Mouse (Mus musculus) thymus, adult 2 months (tissue): ENCODE data around the gene Gm21992. TPM values are rescaled to one million over a fixed set of nuclear protein-coding genes. Genes with fewer than 3 reads are reported as not detected.

Experiments used
- DNase-seq: peaks from one replicate; pipeline ENCODE4 v3.0.0; 2021
- H3K27ac ChIP-seq: fragments of 200-500 bp; 2 replicates; pipeline ENCODE4 v1.5.1; 2012; ENCODE audit warnings: low read length, control low read depth; ENCODE audit not compliant: control insufficient read depth, insufficient read depth
- H3K27me3 ChIP-seq: fragments of 200-500 bp; 2 replicates; pipeline ENCODE4 v1.6.1; 2012; ENCODE audit warnings: mild to moderate bottlenecking, low read length, moderate library complexity, mixed read lengths; ENCODE audit not compliant: control insufficient read depth, insufficient read depth
- H3K36me3 ChIP-seq: fragments of 200-500 bp; 2 replicates; pipeline ENCODE4 v1.6.1; 2012; ENCODE audit warnings: mild to moderate bottlenecking, low read length, moderate library complexity; ENCODE audit not compliant: control insufficient read depth, insufficient read depth
- H3K4me1 ChIP-seq: fragments of 200-500 bp; replicated peaks from 2 replicates; pipeline ENCODE4 v1.6.1; 2012; ENCODE audit warnings: low read length; ENCODE audit not compliant: control insufficient read depth, insufficient read depth
- H3K4me3 ChIP-seq: fragments of 200-500 bp; 2 replicates; pipeline ENCODE4 v1.5.1; 2012; ENCODE audit warnings: mild to moderate bottlenecking, low read length, control low read depth, moderate library complexity; ENCODE audit not compliant: control insufficient read depth, insufficient read depth
- CTCF ChIP-seq: fragments of 200-500 bp; IDR thresholded peaks from 2 replicates; pipeline ENCODE4 v1.5.1; 2012; ENCODE audit warnings: mild to moderate bottlenecking, control low read depth, low read length, moderate library complexity, borderline replicate concordance; ENCODE audit not compliant: control insufficient read depth, poor library complexity, insufficient read depth; ENCODE audit errors: extremely low read depth
- POLR2A ChIP-seq: fragments of 200-500 bp; IDR thresholded peaks from 2 replicates; pipeline ENCODE4 v1.6.1; 2012; ENCODE audit warnings: mild to moderate bottlenecking, low read length, control low read depth, moderate library complexity; ENCODE audit not compliant: control insufficient read depth, poor library complexity, insufficient read depth; ENCODE audit errors: extremely low read depth
- WGBS: fragments of 180-500 bp; shearing (Covaris S2); methylation state at CpG from one replicate; pipeline ENCODE4 v1.1.7; 2018; 5-methylcytosine and 5-hydroxymethylcytosine counted together
- polyA plus RNA-seq: library from polyadenylated mRNA; depleted of rRNA; stranded (reverse); fragments of >200 nt; gene quantifications from 2 replicates; pipeline ENCODE4 v1.2.3, GENCODE M21; 2012

Gm21992 gene
- polyA plus RNA-seq, 1 experiment: 56.3 TPM

DNA sequence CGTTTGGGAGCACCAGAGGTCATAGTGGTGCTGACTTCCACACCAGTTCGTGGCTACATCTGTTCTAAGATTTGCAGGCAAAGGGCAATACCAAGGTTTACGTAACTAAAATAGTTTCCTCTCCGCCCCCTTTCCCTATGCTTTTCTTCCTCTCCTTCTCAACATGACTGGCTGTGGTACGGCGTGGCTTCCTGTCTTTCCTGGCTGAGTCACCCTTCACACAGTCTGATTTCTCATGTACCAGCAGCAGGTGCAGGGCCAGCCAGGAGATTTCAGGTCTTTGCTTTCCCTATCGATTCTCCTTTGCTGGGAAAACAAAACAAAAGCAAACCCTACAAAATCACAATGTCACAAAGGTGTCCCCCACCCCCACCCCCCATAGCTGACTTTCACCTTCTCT lies 110.2 kb downstream of the Gm21992 start:
- peaks cover 13% of the 10 kb centered on the region for H3K27me3 ChIP-seq
- H3K36me3 ChIP-seq: no peaks in the 10 kb centered on the region
- peaks cover 7% of the 10 kb centered on the region for H3K4me1 ChIP-seq
- no peak overlapping the region for H3K27ac ChIP-seq
- no peak for TF ChIP-seq POLR2A
- no peak for TF ChIP-seq CTCF
- no peak for DNase-seq
- H3K4me3 ChIP-seq: no peak overlapping the region
- WGBS: 6% methylated on average over 7 of the region's 7 CpGs

GRCm38 (mm10) chr19:4700656-4701055 lies 110.8 kb downstream of the Gm21992 start:
- no peak for DNase-seq
- 74% methylated on average over 8 of the region's 8 CpGs for WGBS
- no peaks in the 10 kb centered on the region for H3K36me3 ChIP-seq
- no peak for TF ChIP-seq CTCF
- TF ChIP-seq POLR2A: no peak
- H3K27me3 ChIP-seq: peaks cover 13% of the 10 kb centered on the region
- H3K4me3 ChIP-seq: no peak overlapping the region
- H3K4me1 ChIP-seq: peaks cover 7% of the 10 kb centered on the region
- H3K27ac ChIP-seq: no peak overlapping the region

GRCm38 (mm10) chr19:4699821-4700220 lies 111.6 kb downstream of the Gm21992 start:
- H3K36me3 ChIP-seq: no peaks in the 10 kb centered on the region
- no peak overlapping the region for H3K27ac ChIP-seq
- no peak for DNase-seq
- peaks cover 13% of the 10 kb centered on the region for H3K27me3 ChIP-seq
- 90% methylated on average over 5 of the region's 5 CpGs for WGBS
- H3K4me1 ChIP-seq: peaks cover 7% of the 10 kb centered on the region
- no peak overlapping the region for H3K4me3 ChIP-seq
- TF ChIP-seq CTCF: no peak
- no peak for TF ChIP-seq POLR2A

- no peaks in the 10 kb centered on the region for H3K36me3 ChIP-seq
- peaks cover 15% of the 10 kb centered on the region for H3K27me3 ChIP-seq
- TF ChIP-seq POLR2A: no peak
- no peak for TF ChIP-seq CTCF
- H3K27ac ChIP-seq: no peak overlapping the region
- H3K4me1 ChIP-seq: peaks cover 7% of the 10 kb centered on the region
- H3K4me3 ChIP-seq: no peak overlapping the region
- 68% methylated on average over 8 of the region's 8 CpGs for WGBS
- DNase-seq: no peak
Observed at GRCm38 (mm10) chr19:4698856-4699255, 112.6 kb downstream of the Gm21992 start.

DNA sequence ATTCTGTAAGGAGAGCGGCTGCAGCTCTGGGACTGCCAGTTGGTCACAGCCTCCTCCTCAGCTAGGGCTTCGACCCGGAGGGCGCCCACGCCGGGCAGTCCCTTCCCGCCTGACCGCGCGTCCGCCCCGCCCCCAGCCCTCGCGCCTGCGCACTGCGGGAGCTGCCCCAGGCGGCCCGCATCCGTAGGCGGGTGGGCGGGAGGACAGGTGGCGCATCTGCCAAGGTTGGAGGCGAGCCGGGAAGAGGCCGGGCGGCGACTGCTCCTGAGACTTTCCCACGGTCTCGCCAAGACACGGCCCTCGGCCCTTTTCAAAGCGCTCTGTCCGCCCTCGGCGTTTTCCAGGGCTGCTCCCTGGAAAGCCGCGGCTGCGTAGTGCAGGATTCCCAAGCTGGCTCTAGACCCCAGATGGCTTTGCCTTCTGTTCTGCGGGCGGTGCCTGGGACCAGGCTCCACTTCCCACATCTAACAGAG lies 113.2 kb downstream of the Gm21992 start, which contains the start of gene Gm960:
Gene Gm960 (minus strand): TSS at position 464 of the 473 bp plus-strand sequence.
- Histone ChIP-seq H3K4me3 (no peak within 1 kb of the TSS), H3K4me1 (peaks cover 7% of the 10 kb centered on the region), H3K27ac (no peak within 1 kb of the TSS), H3K27me3 (peaks cover 15% of the 10 kb centered on the region), H3K36me3 (no peaks in the 10 kb centered on the region)
- 2% methylated on average over 40 of the region's 40 CpGs for WGBS
- TF ChIP-seq POLR2A (no peak), CTCF (0 out of 2 replicates have a peak, but pooled peaks have one; percentile 26)
- DNase-seq: peak; percentile 32

DNA sequence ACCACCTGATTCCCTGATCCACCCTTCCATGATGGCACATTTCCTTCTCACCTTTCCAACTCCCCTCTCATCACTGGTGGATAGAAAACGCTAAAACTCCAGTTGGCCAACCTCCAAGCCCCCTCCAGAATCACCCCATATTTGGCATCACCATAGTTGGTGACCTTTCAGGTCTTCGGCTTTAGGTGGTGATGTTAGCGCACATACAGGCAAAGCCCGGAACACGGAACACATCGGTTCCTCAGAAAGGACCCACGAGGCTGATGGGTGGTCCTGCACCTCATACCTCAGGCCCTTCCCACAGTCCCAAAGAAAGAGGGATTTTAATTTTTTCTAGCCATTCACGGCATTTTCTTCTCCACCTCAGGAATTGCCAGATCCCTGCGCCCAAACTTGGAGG lies 113.7 kb downstream of the Gm21992 start:
- Histone ChIP-seq H3K4me1 (peaks cover 7% of the 10 kb centered on the region), H3K27me3 (peaks cover 15% of the 10 kb centered on the region), H3K4me3 (no peak overlapping the region), H3K27ac (no peak overlapping the region), H3K36me3 (no peaks in the 10 kb centered on the region)
- WGBS: 82% methylated on average over 9 of the region's 9 CpGs
- DNase-seq: no peak
- TF ChIP-seq POLR2A: no peak
- no peak for TF ChIP-seq CTCF

- Histone ChIP-seq H3K27me3 (peaks cover 15% of the 10 kb centered on the region), H3K4me3 (no peak overlapping the region)
- 99% methylated on average over 3 of the region's 3 CpGs for WGBS
Observed at GRCm38 (mm10) chr19:4697121-4697520, 114.3 kb downstream of the Gm21992 start.

More at GRCm38 (mm10) chr19:4697121-4697520, 114.3 kb downstream of the Gm21992 start:
- Histone ChIP-seq H3K27ac (no peak overlapping the region), H3K4me1 (peaks cover 7% of the 10 kb centered on the region), H3K36me3 (no peaks in the 10 kb centered on the region)
- no peak for TF ChIP-seq POLR2A
- no peak for TF ChIP-seq CTCF
- DNase-seq: no peak
